Mouse (Mus musculus): ENCODE measurements around the gene Trim65.

- no peak for TF ChIP-seq CHD2 (IDR thresholded peaks at IDR 0.05; ENCODE audit: low read length)
- TF ChIP-seq EP300 (IDR thresholded peaks at IDR 0.05; ENCODE audit: low read length), result no peak
- no peak for TF ChIP-seq MYC (IDR thresholded peaks at IDR 0.05; ENCODE audit: low read depth, low read length)
- no peak for TF ChIP-seq RAD21 (IDR thresholded peaks at IDR 0.05; ENCODE audit: low read depth, low read length)
- no peak for TF ChIP-seq RCOR1 (conservative IDR thresholded peaks at IDR 0.05; ENCODE audit: low read depth, low read length)
- no peak for TF ChIP-seq POLR2A (IDR thresholded peaks at IDR 0.05; ENCODE audit: low read depth, low read length)
- no peak for TF ChIP-seq ZNF384 (IDR thresholded peaks at IDR 0.05; ENCODE audit: low read depth, low read length)
- no peak for TF ChIP-seq CTCF (conservative IDR thresholded peaks at IDR 0.05 in 1 of 2, IDR thresholded peaks at IDR 0.05 in 1 of 2; ENCODE audit: low read depth in 2 of 2, low read length in 2 of 2)
- TF ChIP-seq MAFK (IDR thresholded peaks at IDR 0.05; ENCODE audit: insufficient replicate concordance, low read length), result no peak
Measured at GRCm38 (mm10) chr11:116100839-116101238, 30.1 kb downstream of the Trim65 start.
